Mouse (Mus musculus): ENCODE results near the gene Plk4.
"Not testable (repeated sequence)": the region's sequence is repeated elsewhere in the genome, so short reads cannot be mapped to it uniquely, and the experiment has no call there.

Plk4 gene

DNA sequence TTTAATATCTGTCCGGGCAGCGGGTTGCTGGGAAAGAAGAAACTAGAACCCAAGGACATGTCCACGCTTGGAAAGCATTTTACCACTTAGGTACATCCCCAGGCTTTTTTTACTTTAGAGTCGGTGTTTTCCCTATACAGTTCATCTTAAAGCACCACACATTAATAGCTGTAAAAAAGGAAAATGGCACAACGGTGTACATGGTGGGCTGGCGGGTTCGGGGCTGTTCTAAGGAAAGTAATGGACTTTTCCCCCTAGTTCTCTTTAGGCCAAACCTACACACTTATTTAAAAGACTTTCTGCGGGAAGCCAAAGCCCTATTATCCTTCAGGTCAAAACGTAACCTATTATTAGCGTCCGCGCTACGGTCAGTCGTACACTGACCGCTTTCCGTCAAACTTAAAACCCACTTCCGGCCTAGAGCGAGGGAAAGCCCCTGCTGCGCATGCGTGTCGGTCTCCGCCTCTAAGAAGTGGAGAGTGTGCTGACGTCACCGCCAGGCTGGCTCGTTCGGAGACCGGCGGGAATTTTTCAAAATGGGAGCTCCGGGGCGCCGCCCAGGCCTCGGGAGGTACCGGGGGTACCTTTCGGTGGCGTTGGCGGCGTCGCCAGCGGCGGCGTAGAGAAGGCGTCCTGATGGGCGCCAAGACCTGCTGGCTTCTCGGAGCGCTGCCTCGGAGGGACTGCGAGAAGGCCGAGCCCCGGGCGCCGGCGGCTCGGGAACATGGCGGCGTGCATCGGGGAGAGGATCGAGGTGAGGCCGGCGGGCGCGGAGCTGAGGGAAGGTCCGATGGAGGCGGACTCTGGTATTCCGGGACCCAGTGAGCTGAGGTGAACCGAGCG is at the start of gene Plk4:
Plk4 (plus strand) TSS at position 490 of the 843 bp plus-strand sequence.
- peak; percentile 98 for DNase-seq

- DNase-seq: no peak
Observed at GRCm38 (mm10) chr3:40760746-40761145, 39.1 kb upstream of the Plk4 start.

DNA sequence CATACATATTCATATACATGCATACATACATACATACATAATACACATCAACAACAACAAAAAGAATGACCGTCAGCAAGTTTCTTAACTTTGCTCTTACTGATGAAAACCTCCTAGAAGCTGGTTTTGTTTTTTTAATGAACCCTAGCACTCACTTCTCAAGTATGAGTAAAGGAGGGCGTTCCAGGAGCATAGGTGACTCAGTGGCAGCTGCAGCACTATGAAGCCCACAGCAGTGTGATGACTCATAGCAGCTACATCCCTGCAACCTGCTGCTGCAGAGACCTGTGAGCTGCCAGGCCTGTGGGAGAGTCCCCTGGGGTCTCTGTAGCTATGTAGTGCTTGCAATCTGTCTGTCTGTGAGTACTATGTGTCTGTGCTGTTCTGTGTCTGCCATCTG is 38.5 kb upstream of the Plk4 start:
- no peak for DNase-seq

DNA sequence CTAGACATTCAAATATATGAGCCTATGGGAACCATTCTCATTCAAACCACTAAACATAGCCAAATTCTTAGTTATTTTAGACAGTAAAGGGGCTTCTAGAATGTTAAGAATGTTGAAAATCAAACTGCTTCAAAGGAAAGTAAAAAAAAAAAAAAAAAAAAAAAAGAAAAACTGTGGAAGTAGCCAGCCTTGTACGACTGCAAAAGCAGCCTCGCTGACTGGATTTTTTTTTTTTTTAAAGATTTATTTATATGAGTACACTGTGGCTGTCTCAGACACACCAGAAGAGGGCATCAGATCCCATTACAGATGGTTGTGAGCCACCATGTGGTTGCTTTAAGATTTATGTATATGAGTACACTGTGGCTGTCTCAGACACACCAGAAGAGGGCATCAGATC is 6.0 kb upstream of the Plk4 start:
- DNase-seq: no peak

- DNase-seq: no peak
Observed at GRCm38 (mm10) chr3:40798054-40798453, 1.8 kb upstream of the Plk4 start.

- DNase-seq: peak; percentile 77
Observed at GRCm38 (mm10) chr3:40798500-40798899, 1.3 kb upstream of the Plk4 start.

DNA sequence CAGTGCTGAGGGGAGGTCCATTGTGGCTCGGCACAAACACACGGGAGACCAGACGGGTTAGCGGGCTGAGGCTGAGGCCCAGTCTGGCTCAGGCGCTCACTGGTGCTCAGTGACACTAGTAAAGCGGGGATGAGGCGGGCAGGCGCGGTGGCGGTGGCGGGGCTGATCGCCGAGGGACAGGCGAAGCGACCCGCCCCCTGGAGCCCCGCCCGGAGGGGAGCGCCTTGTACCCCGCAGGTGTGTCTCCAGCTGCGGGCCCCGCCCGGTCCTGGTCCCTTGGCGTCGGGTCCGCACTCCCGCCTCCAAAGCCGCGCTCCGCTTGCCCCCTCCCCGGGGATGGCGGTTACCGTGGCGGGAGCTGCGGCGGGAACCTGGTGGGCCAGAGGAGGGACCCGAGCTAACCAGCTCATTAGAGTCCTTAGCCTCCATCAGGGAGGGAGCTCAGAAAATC is 579 bp downstream of the Plk4 start:
- peak; percentile 33 for DNase-seq

GRCm38 (mm10) chr3:40806871-40807270 is 7.1 kb downstream of the Plk4 start:
- DNase-seq: no peak

DNA sequence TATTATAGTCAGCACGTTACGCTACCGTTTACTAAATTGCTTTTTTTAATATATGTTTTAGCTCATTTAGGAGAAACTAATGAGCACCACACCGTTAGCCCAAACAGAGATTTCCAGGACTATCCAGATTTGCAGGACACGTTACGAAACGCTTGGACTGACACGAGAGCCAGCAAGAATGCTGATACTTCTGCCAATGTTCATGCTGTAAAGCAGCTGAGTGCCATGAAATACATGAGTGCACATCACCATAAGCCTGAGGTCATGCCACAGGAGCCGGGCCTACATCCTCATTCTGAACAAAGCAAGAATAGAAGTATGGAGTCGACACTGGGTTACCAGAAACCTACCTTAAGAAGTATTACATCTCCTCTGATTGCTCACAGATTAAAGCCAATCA is 8.9 kb downstream of the Plk4 start:
- no peak for DNase-seq

DNA sequence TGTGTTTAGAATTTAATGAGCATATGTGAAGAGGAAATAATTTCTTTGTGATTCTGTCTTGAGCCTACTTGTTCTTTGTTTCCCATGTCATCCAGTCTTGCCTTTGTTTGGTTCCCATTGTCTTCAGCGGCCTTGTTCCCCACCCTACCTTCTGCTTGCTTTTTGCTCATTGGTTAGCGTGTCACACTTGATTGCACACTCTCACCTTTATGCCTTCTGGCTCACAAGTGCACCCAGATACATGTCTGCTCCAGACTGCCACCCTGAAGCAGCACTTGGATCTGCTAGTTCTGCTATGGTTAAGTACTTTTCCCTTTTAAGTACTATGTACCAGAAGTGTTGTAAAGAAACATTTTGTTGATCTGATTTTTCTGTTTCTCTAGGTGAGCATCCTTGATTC is 10.1 kb downstream of the Plk4 start:
- no peak for DNase-seq

- DNase-seq: no peak
Observed at GRCm38 (mm10) chr3:40813275-40813674, 13.5 kb downstream of the Plk4 start.

GRCm38 (mm10) chr3:40845521-40845920 is 45.7 kb downstream of the Plk4 start:
- DNase-seq: not testable (repeated sequence)

DNA sequence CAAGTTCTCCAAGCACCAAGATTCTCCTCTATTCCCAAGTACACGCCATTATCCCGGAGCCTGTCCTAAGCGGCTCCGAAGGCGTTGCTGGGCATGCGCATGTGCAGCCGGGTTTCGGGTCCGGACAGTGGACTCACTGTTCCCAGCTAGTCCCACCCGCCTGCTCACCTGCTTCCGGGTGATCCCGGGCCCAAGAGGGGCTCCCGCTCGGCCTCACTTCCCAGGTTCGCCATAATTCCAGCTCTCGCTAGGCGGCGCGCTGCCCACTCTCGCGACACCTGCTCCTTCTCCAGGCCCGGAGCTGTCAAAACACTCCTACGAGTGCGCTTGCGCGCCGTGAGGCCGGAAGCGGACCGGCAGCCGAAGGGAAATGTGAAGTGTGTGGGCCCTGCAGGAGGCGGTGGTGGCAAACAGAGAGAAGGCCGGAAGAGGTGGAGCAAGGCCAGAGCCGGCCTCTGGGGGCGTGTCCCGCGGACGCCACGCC is 46.7 kb downstream of the Plk4 start, which contains the start of gene Mfsd8:
Mfsd8 (minus strand) TSS at position 414 of the 484 bp plus-strand sequence.
- peak; percentile 97 for DNase-seq

DNA sequence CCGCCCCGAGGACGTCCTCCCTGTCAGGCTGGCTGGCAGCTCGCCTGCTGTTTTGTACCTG is 47.0 kb downstream of the Plk4 start, which contains the start of gene Abhd18:
Abhd18 (plus strand) TSS at position 14 of the 61 bp plus-strand sequence.
- not testable (repeated sequence) for DNase-seq

GRCm38 (mm10) chr3:40847018-40847417 is 47.2 kb downstream of the Plk4 start:
- peak; percentile 67 for DNase-seq

- DNase-seq: not testable (repeated sequence)
Observed at GRCm38 (mm10) chr3:40847936-40848335, 48.1 kb downstream of the Plk4 start.

DNA sequence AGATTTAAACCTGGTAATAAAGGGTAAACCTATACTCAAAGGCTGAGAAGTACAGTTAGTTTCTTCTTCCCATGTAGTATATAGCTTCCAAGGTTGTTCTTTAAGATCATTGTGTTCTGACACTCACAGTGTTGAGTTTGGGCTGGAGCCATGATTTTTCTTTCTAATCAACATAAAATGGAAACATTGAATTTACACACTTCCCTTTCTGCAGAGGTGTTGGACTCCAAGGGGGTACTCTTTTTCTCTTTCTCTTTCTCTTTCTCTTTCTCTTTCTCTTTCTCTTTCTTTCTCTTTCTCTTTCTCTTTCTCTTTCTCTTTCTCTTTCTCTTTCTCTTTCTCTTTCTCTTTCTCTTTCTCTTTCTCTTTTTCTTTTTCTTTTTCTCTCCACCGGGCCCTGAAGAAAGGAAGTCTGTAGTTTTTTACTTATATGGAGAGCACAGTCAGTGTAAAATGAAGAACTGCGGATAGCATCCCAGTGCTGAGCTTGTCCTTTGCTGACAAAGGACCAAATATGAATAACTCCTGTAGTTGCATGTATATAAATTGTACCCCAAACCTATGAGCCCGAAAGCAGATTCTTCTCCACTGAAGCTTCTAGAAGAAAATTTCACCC is 53.4 kb downstream of the Plk4 start:
- not testable (repeated sequence) for DNase-seq

Data from lung, postnatal 36 days (tissue).